Mouse (Mus musculus): ENCODE measurements around the gene Abl1.

GRCm38 (mm10) chr2:31847908-31848307, 159.7 kb downstream of the Abl1 start:
- no peak for TF ChIP-seq CTCF (IDR thresholded peaks at IDR 0.05; ENCODE audit: low read depth, low read length)
- no peak for TF ChIP-seq POLR2A (IDR thresholded peaks at IDR 0.05; ENCODE audit: borderline replicate concordance, low read depth, low read length)
